Mouse (Mus musculus) heart, embryonic 14.5 days (tissue): ENCODE data around the gene Trim30b. TPM values are rescaled to one million over a fixed set of nuclear protein-coding genes. Genes with fewer than 3 reads are reported as not detected.

Experiments
- ATAC-seq: fragments of 200-750 bp; cut with Nextera tagmentation; 2 replicates; pipeline ENCODE4 v1.8.0; 2017; ENCODE audit warnings: low read depth, moderate TSS enrichment; ENCODE audit not compliant: insufficient number of reproducible peaks, insufficient read depth, low FRiP score
- H3K27ac ChIP-seq, 2 experiments: fragments of 200-500 bp in 1 of 2; fragments of 300-500 bp in 1 of 2; sonication (generic) in 1 of 2; replicated peaks in 1 of 2; 2 replicates each; pipeline ENCODE4 v1.5.1; 2012 to 2014; ENCODE audit warnings: low read depth in 2 of 2, low read length in 2 of 2, control low read depth in 1 of 2, mild to moderate bottlenecking in 1 of 2, mixed read lengths in 1 of 2; ENCODE audit not compliant: control insufficient read depth in 1 of 2, insufficient read depth in 1 of 2
- H3K27me3 ChIP-seq: fragments of 300-500 bp; sonication (generic); 2 replicates; pipeline ENCODE4 v1.6.1; 2014; ENCODE audit warnings: mild to moderate bottlenecking, low read length, control low read depth; ENCODE audit not compliant: control insufficient read depth, insufficient read depth
- H3K36me3 ChIP-seq: fragments of 300-500 bp; sonication (generic); 2 replicates; pipeline ENCODE4 v1.6.1; 2014; ENCODE audit warnings: mild to moderate bottlenecking, control low read depth, low read length, mixed read lengths; ENCODE audit not compliant: control insufficient read depth, insufficient read depth
- H3K4me1 ChIP-seq, 2 experiments: fragments of 200-500 bp in 1 of 2; fragments of 300-500 bp in 1 of 2; sonication (generic) in 1 of 2; 2 replicates each; pipeline ENCODE4 v1.6.1; 2012 to 2014; ENCODE audit warnings: low read length in 2 of 2, control low read depth in 1 of 2, mixed read lengths in 1 of 2; ENCODE audit not compliant: control insufficient read depth in 2 of 2, insufficient read depth in 2 of 2
- H3K4me2 ChIP-seq: fragments of 300-500 bp; sonication (generic); 2 replicates; pipeline ENCODE4 v1.6.1; 2014; ENCODE audit warnings: mild to moderate bottlenecking, low read length
- H3K4me3 ChIP-seq, 2 experiments: fragments of 200-500 bp in 1 of 2; fragments of 300-500 bp in 1 of 2; sonication (generic) in 1 of 2; 2 replicates each; pipeline ENCODE4 v1.5.1; 2012 to 2014; ENCODE audit warnings: low read length in 2 of 2, mild to moderate bottlenecking in 2 of 2, control low read depth in 1 of 2, low read depth in 1 of 2, moderate library complexity in 1 of 2; ENCODE audit not compliant: control insufficient read depth in 1 of 2, insufficient read depth in 1 of 2
- H3K9ac ChIP-seq: fragments of 300-500 bp; sonication (generic); 2 replicates; pipeline ENCODE4 v1.6.1; 2014; ENCODE audit warnings: mild to moderate bottlenecking, low read length
- H3K9me3 ChIP-seq: fragments of 300-500 bp; sonication (generic); 2 replicates; pipeline ENCODE4 v1.6.1; 2016; ENCODE audit warnings: low read length, control low read depth; ENCODE audit not compliant: control insufficient read depth
- WGBS: fragments of 180-500 bp; shearing (Covaris S2); extraction: QIAGEN DNeasy Blood & Tissue Kit; methylation state at CpG from one replicate; pipeline ENCODE4 v1.1.7; 2014; 5-methylcytosine and 5-hydroxymethylcytosine counted together
- polyA plus RNA-seq: library from polyadenylated mRNA; unstranded; fragments of >200 nt; fragmentation: Nextera tagmentation; extraction: Ambion mirVana; gene quantifications from 2 replicates; pipeline ENCODE4 v1.2.1, GENCODE M21; 2014

The Trim30b gene
- polyA plus RNA-seq, 1 experiment from 2014 or later, result not detected

GRCm38 (mm10) chr7:104314796-104315353 lies 54.8 kb downstream of the Trim30b start:
- Histone ChIP-seq H3K9me3 (no peaks in the 10 kb centered on the region), H3K27ac (peak overlapping the region; percentile 71 to 83), H3K27me3 (no peaks in the 10 kb centered on the region), H3K4me3 (peak overlapping the region; percentile 54 to 58), H3K4me2 (peak overlapping the region; percentile 66), H3K4me1 (no peaks in the 10 kb centered on the region), H3K9ac (peak overlapping the region; percentile 75), H3K36me3 (no peaks in the 10 kb centered on the region)
- ATAC-seq, result no peak
- WGBS, result 10% methylated on average over 15 of the region's 15 CpGs

Other genes with a start within 250 kb of the Trim30b start
- gene Ubqln5, start 240.1 kb downstream of the Trim30b start, polyA plus RNA-seq, result not detected in 2 replicates
- not detected in 2 replicates for gene Olfr643, start 232.5 kb downstream of the Trim30b start, polyA plus RNA-seq
- gene Ubqln3, start 226.6 kb downstream of the Trim30b start, polyA plus RNA-seq, result not detected in 2 replicates
- gene Ubqlnl, start 219.3 kb downstream of the Trim30b start, polyA plus RNA-seq, result not detected in 2 replicates
- not detected in 2 replicates for gene Olfm5, start 205.1 kb downstream of the Trim30b start, polyA plus RNA-seq
- 0.08 and 0.39 TPM in 2 replicates for gene Olfr648, start 186.5 kb downstream of the Trim30b start, polyA plus RNA-seq
- not detected in 2 replicates for gene Olfr649, start 173.9 kb downstream of the Trim30b start, polyA plus RNA-seq
- 1.9 and 2.3 TPM in 2 replicates for gene Trim6, start 151.1 kb downstream of the Trim30b start, polyA plus RNA-seq
- 3.6 and 4.7 TPM in 2 replicates for gene Trim34a, start 125.4 kb downstream of the Trim30b start, polyA plus RNA-seq
- 0.47 and 0.54 TPM in 2 replicates for gene Trim5, start 81.8 kb downstream of the Trim30b start, polyA plus RNA-seq
- 8.0 and 9.5 TPM in 2 replicates for gene Trim12a, start 54.4 kb downstream of the Trim30b start, polyA plus RNA-seq
- 0.20 TPM in 1 of 2 replicates, not detected in the other for gene Trim34b, start 40.4 kb downstream of the Trim30b start, polyA plus RNA-seq
- gene Trim12c, start 16.5 kb downstream of the Trim30b start, polyA plus RNA-seq, result 2.0 and 2.6 TPM in 2 replicates
- gene Trim30c, start 31.0 kb upstream of the Trim30b start, polyA plus RNA-seq, result 0.11 and 0.23 TPM in 2 replicates
- 1.2 and 1.6 TPM in 2 replicates for gene Trim30a, start 95.3 kb upstream of the Trim30b start, polyA plus RNA-seq
- 0.70 and 0.98 TPM in 2 replicates for gene Trim30d, start 138.0 kb upstream of the Trim30b start, polyA plus RNA-seq
- not detected in 2 replicates for gene Olfr651, start 180.2 kb upstream of the Trim30b start, polyA plus RNA-seq
- gene Olfr652, start 191.0 kb upstream of the Trim30b start, polyA plus RNA-seq, result not detected in 2 replicates
- gene Olfr653, start 207.4 kb upstream of the Trim30b start, polyA plus RNA-seq, result not detected in 2 replicates
- gene Olfr654, start 217.1 kb upstream of the Trim30b start, polyA plus RNA-seq, result not detected in 2 replicates
- not detected in 2 replicates for gene Olfr655, start 231.9 kb upstream of the Trim30b start, polyA plus RNA-seq
- gene Olfr656, start 244.1 kb upstream of the Trim30b start, polyA plus RNA-seq, result not detected in 2 replicates